Mouse (Mus musculus) liver, embryonic 16.5 days (tissue): ENCODE data around the gene Proser2. TPM values are rescaled to one million over a fixed set of nuclear protein-coding genes. Genes with fewer than 3 reads are reported as not detected.

Experiments
- ATAC-seq: fragments of 200-750 bp; cut with Nextera tagmentation; 2 replicates; pipeline ENCODE4 v1.8.0; 2017; ENCODE audit warnings: low read depth, mild to moderate bottlenecking, moderate number of reproducible peaks, moderate library complexity
- H3K27ac ChIP-seq: fragments of 300-500 bp; sonication (generic); 2 replicates; pipeline ENCODE4 v1.5.1; 2014; ENCODE audit warnings: mild to moderate bottlenecking, low read length
- H3K27me3 ChIP-seq: fragments of 300-500 bp; sonication (generic); 2 replicates; pipeline ENCODE4 v1.6.1; 2014; ENCODE audit warnings: low read depth, low read length, mixed read lengths; ENCODE audit not compliant: control insufficient read depth, insufficient read depth
- H3K36me3 ChIP-seq: fragments of 300-500 bp; sonication (generic); 2 replicates; pipeline ENCODE4 v1.6.1; 2014; ENCODE audit warnings: mild to moderate bottlenecking; ENCODE audit not compliant: control insufficient read depth, insufficient read depth
- H3K4me1 ChIP-seq: fragments of 300-500 bp; sonication (generic); 2 replicates; pipeline ENCODE4 v1.6.1; 2014; ENCODE audit warnings: low read depth, low read length, mixed read lengths; ENCODE audit not compliant: control insufficient read depth
- H3K4me2 ChIP-seq: fragments of 300-500 bp; sonication (generic); 2 replicates; pipeline ENCODE4 v1.6.1; 2014; ENCODE audit warnings: low read depth, low read length, mixed read lengths
- H3K4me3 ChIP-seq: fragments of 300-500 bp; sonication (generic); 2 replicates; pipeline ENCODE4 v1.5.1; 2014; ENCODE audit warnings: low read depth, mild to moderate bottlenecking, low read length
- H3K9ac ChIP-seq: fragments of 300-500 bp; sonication (generic); 2 replicates; pipeline ENCODE4 v1.6.1; 2014; ENCODE audit warnings: low read depth, low read length
- H3K9me3 ChIP-seq: fragments of 300-500 bp; sonication (generic); replicated peaks from 2 replicates; pipeline ENCODE4 v1.6.1; 2016; ENCODE audit warnings: low read length; ENCODE audit not compliant: control insufficient read depth
- WGBS: fragments of 180-500 bp; shearing (Covaris S2); extraction: QIAGEN DNeasy Blood & Tissue Kit; methylation state at CpG from one replicate; pipeline ENCODE4 v1.1.7; 2014; ENCODE audit not compliant: insufficient replicate concordance; 5-methylcytosine and 5-hydroxymethylcytosine counted together
- polyA plus RNA-seq: library from polyadenylated mRNA; unstranded; fragments of >200 nt; fragmentation: Nextera tagmentation; extraction: Ambion mirVana; gene quantifications from 2 replicates; pipeline ENCODE4 v1.2.1, GENCODE M21; 2015

The Proser2 gene
- polyA plus RNA-seq, 1 experiment from 2014 or later, result 10.2 TPM

GRCm38 (mm10) chr2:6162366-6163040 is 32.5 kb upstream of the Proser2 start:
- Histone ChIP-seq H3K9me3 (no peaks in the 10 kb centered on the region), H3K4me2 (no peak overlapping the region), H3K4me3 (no peak overlapping the region), H3K36me3 (no peaks in the 10 kb centered on the region), H3K4me1 (no peaks in the 10 kb centered on the region), H3K27ac (no peak overlapping the region), H3K27me3 (no peaks in the 10 kb centered on the region), H3K9ac (no peak overlapping the region)
- WGBS, result 25% methylated on average over 6 of the region's 6 CpGs
- no peak for ATAC-seq

GRCm38 (mm10) chr2:6159735-6160134 is 29.7 kb upstream of the Proser2 start:
- Histone ChIP-seq H3K4me1 (no peaks in the 10 kb centered on the region), H3K9ac (no peak overlapping the region), H3K4me3 (no peak overlapping the region), H3K36me3 (no peaks in the 10 kb centered on the region), H3K9me3 (no peaks in the 10 kb centered on the region), H3K27ac (no peak overlapping the region), H3K4me2 (no peak overlapping the region), H3K27me3 (no peaks in the 10 kb centered on the region)
- no peak for ATAC-seq
- WGBS, result 12% methylated on average over 2 of the region's 2 CpGs

DNA sequence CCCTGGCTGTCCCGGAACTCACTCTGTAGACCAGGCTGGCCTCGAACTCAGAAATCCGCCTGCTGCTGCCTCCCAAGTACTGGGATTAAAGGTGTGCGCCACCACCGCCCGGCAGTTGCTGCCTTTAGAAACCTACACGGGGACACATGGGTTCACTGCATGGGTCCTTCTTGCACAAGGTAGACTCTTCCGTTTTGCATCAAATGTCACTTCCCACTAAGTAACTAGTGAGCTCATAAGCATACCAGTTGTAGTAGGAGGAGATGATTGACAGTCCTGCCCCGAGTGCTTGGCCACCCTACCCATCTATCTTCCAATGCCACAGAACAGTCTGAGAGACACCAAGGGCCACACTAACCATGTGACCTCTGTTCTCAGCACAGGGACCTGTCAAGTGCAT is 29.2 kb upstream of the Proser2 start:
- WGBS, result 57% methylated on average over 9 of the region's 9 CpGs
- H3K9me3 ChIP-seq, result no peaks in the 10 kb centered on the region
- no peak overlapping the region for H3K9ac ChIP-seq
- H3K36me3 ChIP-seq, result no peaks in the 10 kb centered on the region
- no peak overlapping the region for H3K4me3 ChIP-seq
- no peaks in the 10 kb centered on the region for H3K4me1 ChIP-seq
- ATAC-seq, result no peak
- no peak overlapping the region for H3K4me2 ChIP-seq
- no peak overlapping the region for H3K27ac ChIP-seq
- H3K27me3 ChIP-seq, result no peaks in the 10 kb centered on the region

DNA sequence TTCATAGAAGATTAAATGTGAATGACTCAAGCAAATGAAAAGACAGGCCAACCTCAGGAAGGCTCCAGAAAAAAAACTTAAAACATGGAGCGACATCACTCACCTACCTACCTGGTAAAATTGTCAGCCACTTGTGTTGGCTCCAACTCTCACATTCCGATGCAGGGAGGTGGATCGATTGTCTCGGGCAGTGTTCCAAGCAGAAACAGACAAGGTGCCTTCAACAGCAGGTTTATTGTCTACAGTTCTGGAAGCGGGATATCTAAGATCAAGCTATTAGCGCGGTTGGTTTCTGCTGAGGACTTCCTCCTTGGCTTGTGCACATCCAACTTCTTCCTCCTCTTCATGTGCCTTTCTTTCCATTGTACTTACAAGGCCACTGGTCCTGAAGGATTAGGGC is 27.6 kb upstream of the Proser2 start:
- H3K4me2 ChIP-seq, result no peak overlapping the region
- no peaks in the 10 kb centered on the region for H3K9me3 ChIP-seq
- no peak overlapping the region for H3K4me3 ChIP-seq
- WGBS, result 62% methylated on average over 7 of the region's 7 CpGs
- H3K27ac ChIP-seq, result no peak overlapping the region
- H3K36me3 ChIP-seq, result no peaks in the 10 kb centered on the region
- H3K27me3 ChIP-seq, result no peaks in the 10 kb centered on the region
- no peak overlapping the region for H3K9ac ChIP-seq
- no peak for ATAC-seq
- no peaks in the 10 kb centered on the region for H3K4me1 ChIP-seq

GRCm38 (mm10) chr2:6157208-6157607 is 27.2 kb upstream of the Proser2 start:
- 61% methylated on average over 4 of the region's 4 CpGs for WGBS
- no peak overlapping the region for H3K4me2 ChIP-seq
- H3K9ac ChIP-seq, result no peak overlapping the region
- no peak overlapping the region for H3K27ac ChIP-seq
- no peak overlapping the region for H3K4me3 ChIP-seq
- no peaks in the 10 kb centered on the region for H3K4me1 ChIP-seq
- ATAC-seq, result no peak
- H3K9me3 ChIP-seq, result no peaks in the 10 kb centered on the region
- no peaks in the 10 kb centered on the region for H3K27me3 ChIP-seq
- H3K36me3 ChIP-seq, result no peaks in the 10 kb centered on the region

- Histone ChIP-seq H3K4me3 (no peak overlapping the region), H3K36me3 (no peaks in the 10 kb centered on the region), H3K9ac (no peak overlapping the region), H3K27ac (no peak overlapping the region), H3K27me3 (no peaks in the 10 kb centered on the region), H3K4me1 (no peaks in the 10 kb centered on the region), H3K4me2 (no peak overlapping the region), H3K9me3 (no peaks in the 10 kb centered on the region)
- 75% methylated on average over 5 of the region's 5 CpGs for WGBS
- no peak for ATAC-seq
Observed at GRCm38 (mm10) chr2:6149801-6150200, 19.8 kb upstream of the Proser2 start.

GRCm38 (mm10) chr2:6146901-6147300 is 16.9 kb upstream of the Proser2 start:
- H3K4me3 ChIP-seq, result no peak overlapping the region
- H3K4me1 ChIP-seq, result no peaks in the 10 kb centered on the region
- ATAC-seq, result no peak
- WGBS, result 71% methylated on average over 7 of the region's 7 CpGs
- H3K4me2 ChIP-seq, result no peak overlapping the region
- H3K27ac ChIP-seq, result no peak overlapping the region
- H3K27me3 ChIP-seq, result no peaks in the 10 kb centered on the region
- no peak overlapping the region for H3K9ac ChIP-seq
- no peaks in the 10 kb centered on the region for H3K36me3 ChIP-seq
- no peaks in the 10 kb centered on the region for H3K9me3 ChIP-seq

DNA sequence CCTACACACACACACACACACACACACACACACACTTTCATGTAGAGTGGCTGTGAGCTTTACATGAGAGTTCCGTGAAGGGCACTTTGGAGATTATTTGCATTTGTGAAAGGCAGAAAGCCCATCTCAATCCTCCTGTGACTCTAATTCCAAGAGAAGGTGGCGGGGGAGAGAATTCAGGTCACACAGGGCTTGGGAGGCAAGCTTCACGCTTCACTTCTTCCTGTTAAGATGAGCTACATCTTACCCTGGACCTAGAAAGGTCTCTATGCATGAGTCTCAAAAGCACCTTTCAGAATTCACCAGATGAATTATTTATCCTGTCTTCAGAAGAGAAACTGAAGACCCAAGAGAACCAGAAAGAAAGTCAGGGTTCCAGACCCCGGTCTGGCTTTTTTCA is 16.2 kb upstream of the Proser2 start:
- no peak overlapping the region for H3K4me3 ChIP-seq
- no peaks in the 10 kb centered on the region for H3K9me3 ChIP-seq
- ATAC-seq, result no peak
- H3K36me3 ChIP-seq, result no peaks in the 10 kb centered on the region
- no peaks in the 10 kb centered on the region for H3K4me1 ChIP-seq
- 68% methylated on average over 4 of the region's 4 CpGs for WGBS
- H3K27ac ChIP-seq, result no peak overlapping the region
- no peak overlapping the region for H3K4me2 ChIP-seq
- H3K9ac ChIP-seq, result no peak overlapping the region
- H3K27me3 ChIP-seq, result no peaks in the 10 kb centered on the region

GRCm38 (mm10) chr2:6145611-6146010 is 15.6 kb upstream of the Proser2 start:
- ATAC-seq, result no peak
- Histone ChIP-seq H3K9me3 (no peaks in the 10 kb centered on the region), H3K4me3 (no peak overlapping the region), H3K4me2 (no peak overlapping the region), H3K36me3 (no peaks in the 10 kb centered on the region), H3K4me1 (no peaks in the 10 kb centered on the region), H3K27me3 (no peaks in the 10 kb centered on the region), H3K9ac (no peak overlapping the region), H3K27ac (no peak overlapping the region)
- WGBS, result 60% methylated on average over 10 of the region's 10 CpGs
